Mouse (Mus musculus): Measurements from ENCODE around the gene Lrrc28.

Lrrc28 gene

GRCm38 (mm10) chr7:67598050-67598449 is 47.0 kb downstream of the Lrrc28 start:
- in situ Hi-C loops (cut with MseI, MboI) = no loop called here

DNA sequence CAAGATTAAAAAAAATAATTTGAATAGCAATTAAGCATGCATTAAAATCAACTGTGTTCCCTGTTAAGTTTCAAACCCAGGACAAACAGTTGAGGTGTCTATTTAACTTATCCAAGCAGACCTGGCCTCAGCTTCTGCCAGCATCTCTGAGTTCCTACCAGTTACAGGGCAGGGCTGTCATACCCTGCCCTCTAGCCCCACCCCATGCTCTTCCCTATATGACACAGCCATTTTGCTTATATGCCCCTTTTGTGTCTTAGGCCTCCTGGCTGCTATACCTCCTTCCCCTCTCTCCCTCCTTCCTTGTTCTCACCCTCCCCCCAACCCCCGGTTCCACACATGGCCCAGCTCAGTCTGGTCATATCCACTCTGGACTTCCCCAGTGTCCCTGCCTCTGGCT is 48.1 kb downstream of the Lrrc28 start:
- in situ Hi-C loops (cut with MseI, MboI) = no loop called here

DNA sequence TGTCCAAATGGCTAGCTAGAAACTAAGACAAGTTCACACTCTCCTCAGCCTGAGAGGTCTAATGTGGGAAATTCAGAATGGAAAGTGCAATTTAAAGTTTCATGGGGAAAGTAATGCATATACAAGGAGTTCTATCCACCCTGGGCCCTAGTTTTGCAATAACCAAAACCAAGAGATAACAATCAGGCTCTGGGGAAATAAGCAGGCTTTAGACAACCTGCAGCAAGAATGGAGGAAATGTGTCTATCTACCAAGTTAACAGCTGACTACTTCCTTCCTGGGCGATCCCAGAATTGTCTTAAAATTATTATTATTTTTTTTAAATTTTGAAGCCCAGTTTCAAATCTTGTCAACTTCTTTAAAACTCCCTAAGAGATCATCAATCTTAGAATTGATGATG is 48.7 kb downstream of the Lrrc28 start:
- in situ Hi-C loops (cut with MseI, MboI) = no loop called here

- in situ Hi-C loops (cut with MseI, MboI) = no loop called here
These were observed 51.2 kb downstream of the Lrrc28 start for GRCm38 (mm10) chr7:67593902-67594301.

- in situ Hi-C loops (cut with MseI, MboI) = no loop called here
These were observed 52.4 kb downstream of the Lrrc28 start for GRCm38 (mm10) chr7:67592670-67593069.

GRCm38 (mm10) chr7:67588743-67589142 is 56.3 kb downstream of the Lrrc28 start:
- in situ Hi-C loops (cut with MseI, MboI) = no loop called here

DNA sequence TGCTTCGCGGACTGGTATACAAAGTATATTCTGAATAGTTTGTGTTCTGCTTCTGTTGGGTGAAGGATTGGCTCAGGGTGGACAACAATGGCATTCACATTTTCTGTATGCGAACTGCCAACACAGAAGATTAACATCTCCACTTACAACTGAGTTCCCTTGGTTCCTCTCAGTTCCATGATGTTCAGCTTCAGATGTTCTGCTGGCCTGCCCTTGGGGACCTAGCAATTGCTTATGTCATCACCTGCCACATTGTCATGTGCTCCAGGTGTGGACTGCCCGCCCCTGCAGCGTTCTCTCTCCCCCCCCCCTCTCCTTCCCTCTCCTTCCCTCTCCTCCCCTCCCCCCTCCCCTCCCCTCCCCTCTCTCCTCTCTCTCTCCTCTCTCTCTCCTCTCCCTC is 58.6 kb downstream of the Lrrc28 start:
- in situ Hi-C loops (cut with MseI, MboI) = no loop called here

DNA sequence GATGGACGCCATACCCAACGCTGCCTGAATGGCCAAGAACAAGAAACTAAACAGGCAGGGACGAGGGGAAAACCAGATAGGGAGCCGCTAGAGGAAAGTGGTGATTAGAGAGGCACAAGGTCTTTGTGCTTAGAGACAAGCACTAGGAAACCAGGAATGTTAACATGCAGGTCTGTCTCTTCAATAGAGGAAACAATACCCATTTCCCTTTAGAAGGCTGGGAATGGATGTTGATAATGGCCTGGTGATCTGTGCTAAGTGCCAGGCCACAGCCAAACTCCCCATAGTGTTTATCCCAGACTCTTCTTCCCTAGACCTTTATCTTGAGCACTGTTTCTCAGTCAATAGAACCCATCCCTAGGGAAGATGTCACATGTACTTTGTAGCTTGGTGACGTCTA is 61.2 kb downstream of the Lrrc28 start:
- in situ Hi-C loops (cut with MseI, MboI) = no loop called here

DNA sequence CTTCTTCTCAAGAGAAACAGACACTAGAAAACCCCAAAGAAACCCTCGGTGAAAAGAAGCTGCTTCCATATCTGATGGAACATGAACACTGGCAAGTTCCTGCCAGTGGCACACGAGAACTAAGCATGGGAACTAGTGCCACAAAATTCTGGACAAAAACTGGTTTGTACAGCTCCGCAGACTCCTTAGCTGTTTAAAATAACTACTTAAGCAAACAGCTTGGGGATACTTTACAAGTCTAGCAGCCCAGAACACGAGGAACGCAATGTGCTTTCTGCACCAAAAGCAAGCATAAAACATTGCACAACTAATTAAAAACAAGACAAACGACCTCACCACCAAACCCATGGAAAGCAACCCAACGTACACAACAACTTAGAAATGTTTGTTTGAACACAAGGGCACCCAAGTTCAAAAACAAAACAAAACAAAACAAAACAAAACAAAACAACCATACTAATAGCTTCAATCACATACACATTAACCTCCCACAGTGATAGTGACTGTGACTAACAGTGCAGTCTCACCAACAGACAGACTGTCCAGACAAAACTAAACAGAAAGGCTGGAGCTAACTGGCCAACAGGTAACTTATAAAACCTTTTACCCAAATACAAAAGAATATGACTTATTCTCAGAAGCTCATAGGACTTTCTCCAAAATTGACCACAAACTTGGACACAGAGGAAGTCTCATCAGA is 66.1 kb downstream of the Lrrc28 start:
- in situ Hi-C loops (cut with MseI, MboI) = no loop called here

- in situ Hi-C loops (cut with MseI, MboI) = no loop called here
These were observed 67.0 kb downstream of the Lrrc28 start for GRCm38 (mm10) chr7:67578044-67578443.

DNA sequence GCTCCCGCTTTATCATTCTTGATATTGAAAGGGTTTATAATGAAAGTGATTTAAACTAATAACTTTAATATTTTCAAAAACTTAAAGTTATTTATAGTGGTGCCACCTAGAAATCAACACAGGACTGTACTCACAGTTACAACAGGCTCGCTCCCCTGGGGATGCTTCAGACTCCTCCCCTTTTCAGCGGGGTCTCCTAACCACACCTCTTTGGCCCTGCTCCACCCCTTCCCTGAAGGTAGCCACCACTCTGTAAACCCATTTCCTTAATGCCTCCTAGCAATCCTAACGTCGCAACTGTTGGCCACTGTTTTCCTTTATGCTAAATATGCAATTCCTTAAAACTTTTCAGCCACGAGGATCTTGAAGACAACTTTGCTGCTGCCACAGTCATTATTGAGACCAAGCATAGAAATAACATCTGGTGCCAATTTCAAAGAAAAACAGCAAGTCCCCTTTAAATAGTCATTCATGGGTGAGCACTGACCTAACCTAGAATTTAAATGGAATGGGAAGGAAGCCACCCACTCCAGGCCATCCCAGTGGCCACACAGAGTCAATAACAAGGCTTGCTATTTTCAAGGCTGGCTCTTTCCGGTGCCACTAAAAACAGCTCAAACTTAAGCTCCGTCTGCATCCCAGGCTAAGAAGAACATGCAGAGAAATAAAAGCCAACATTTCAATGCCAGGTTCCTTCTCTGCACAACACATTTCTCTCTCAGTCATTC is 78.4 kb downstream of the Lrrc28 start:
- in situ Hi-C loops (cut with MseI, MboI) = no loop called here

GRCm38 (mm10) chr7:67565132-67565531 is 79.9 kb downstream of the Lrrc28 start:
- in situ Hi-C loops (cut with MseI, MboI) = no loop called here

DNA sequence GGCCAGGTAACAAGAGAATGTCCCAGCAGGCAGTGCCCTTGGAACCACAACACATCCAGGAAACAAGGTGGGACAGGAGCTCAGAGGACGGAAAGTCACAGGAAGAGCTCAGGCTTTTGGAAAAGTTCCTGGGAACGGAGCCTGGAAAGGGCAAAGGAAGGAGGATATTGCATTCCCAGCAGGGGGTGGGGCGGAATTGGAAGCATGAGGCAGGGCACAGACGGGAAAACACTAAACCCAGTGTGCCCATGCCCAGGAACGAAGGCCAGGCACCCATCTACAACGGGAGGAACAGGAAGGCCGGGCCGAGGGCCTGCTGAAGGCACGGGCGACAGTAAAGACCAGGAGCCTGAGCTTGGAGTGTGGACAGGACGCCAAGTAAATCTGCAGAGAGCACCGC is 82.9 kb downstream of the Lrrc28 start:
- in situ Hi-C loops (cut with MseI, MboI) = no loop called here

- in situ Hi-C loops (cut with MseI, MboI) = no loop called here
These were observed 85.6 kb downstream of the Lrrc28 start for GRCm38 (mm10) chr7:67559486-67559885.

DNA sequence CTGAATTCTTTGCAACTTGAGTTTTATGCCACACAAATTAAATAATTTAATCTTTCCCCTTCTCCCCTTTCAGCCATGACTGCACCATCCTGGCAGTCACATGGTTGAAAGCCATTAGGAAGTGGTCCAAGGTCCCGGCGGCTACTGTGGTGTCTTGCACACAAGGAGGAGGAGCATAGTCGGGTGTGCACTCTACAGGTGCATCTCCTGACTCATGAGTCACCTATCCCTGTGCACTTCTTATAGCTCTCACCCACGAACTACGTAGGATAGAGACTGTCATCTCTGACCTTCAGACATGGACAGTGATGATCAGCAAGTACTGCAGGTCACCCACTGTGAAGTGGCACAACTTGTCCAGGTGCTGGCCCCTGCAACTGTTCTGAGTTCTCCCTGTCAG is 86.8 kb downstream of the Lrrc28 start:
- in situ Hi-C loops (cut with MseI, MboI) = no loop called here

- in situ Hi-C loops (cut with MseI, MboI) = no loop called here
These were observed 90.2 kb downstream of the Lrrc28 start for GRCm38 (mm10) chr7:67554863-67555262.

GRCm38 (mm10) chr7:67551242-67551641 is 93.8 kb downstream of the Lrrc28 start:
- in situ Hi-C loops (cut with MseI, MboI) = no loop called here

DNA sequence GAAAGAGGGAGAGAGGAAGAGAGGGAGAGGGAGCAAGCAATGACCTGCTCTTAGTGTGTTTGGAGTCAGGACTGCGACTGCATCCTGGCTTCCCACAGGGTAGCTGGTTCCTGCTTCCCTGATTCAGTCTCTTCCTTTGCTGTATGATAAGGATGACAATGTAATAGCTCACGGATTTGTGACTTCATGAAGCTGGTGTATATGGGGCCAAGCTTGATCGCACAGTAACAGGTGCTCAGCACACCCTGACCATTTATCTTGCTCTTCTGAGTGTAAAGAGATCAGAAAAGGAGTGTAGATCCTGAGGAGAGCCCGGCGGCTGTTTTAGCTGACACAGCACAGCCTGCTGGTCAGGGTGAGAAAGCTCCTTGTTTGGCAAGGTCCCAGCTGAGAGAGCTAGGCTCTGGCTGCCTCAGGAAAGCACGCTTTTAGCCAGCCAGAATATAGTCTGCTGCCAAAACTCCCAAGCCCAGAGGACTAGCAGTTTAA is 96.0 kb downstream of the Lrrc28 start:
- in situ Hi-C loops (cut with MseI, MboI) = no loop called here

GRCm38 (mm10) chr7:67548599-67549041 is 96.4 kb downstream of the Lrrc28 start:
- in situ Hi-C loops (cut with MseI, MboI) = no loop called here

DNA sequence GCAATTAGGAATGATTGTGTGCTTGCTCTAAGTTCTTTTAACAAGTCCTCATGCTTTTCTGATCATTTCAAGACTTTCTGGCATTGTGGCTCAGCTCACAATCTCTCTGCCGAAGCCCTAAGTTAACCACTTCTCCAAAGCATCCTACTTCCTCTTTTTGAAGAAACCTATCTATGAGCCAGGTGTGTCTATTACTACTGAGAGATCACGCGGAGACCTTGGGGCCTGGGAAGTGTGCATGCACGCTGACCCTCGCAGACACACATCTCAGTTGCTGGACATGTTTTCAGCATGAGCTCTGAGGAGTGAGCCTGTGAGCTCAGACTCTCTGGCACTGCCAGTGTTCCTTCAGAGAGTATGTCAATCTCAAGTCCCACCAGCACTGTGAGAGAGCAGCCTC is 98.8 kb downstream of the Lrrc28 start:
- in situ Hi-C loops (cut with MseI, MboI) = no loop called here

DNA sequence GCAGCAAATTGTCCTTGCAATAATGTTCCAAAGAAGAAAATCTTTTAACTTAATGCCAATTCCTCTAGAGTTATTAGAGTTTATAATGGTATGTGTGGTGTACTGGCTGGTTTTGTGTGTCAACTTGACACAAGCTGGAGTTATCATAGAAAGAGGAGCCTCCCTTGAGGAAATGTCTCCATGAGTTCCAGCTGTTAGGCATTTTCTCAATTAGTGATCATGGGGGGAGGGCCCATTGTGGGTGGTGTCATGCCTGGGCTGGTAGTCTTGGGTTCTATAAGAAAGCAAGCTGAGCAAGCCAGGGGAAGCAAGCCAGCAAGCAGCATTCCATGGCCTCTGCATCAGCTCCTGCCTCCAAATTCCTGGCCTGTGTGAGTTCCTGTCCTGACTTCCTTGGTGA is 100.5 kb downstream of the Lrrc28 start:
- in situ Hi-C loops (cut with MseI, MboI) = no loop called here

DNA sequence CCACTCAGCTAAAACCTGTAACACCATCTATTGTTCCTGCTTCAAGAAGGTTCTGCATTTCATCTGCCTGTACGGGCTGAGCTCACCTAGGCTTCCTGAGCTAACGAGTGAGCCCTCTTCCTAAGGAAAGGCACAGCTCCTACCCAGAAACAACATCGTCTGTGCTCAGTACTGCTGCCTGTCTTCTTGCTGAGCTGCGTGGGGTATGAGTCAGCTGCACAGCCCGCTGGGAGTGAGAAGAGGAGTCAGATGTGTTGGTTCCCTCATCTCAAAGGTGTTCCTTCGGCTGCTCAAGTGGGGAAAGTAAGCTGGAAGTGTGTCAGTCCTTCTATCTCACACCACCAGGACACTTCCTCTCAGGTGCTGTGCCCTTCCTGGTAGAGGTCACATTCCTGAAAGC is 101.4 kb downstream of the Lrrc28 start:
- in situ Hi-C loops (cut with MseI, MboI) = no loop called here
